Mouse (Mus musculus): ENCODE measurements around the gene Aldh1b1. TPM values are rescaled to one million over a fixed set of nuclear protein-coding genes. Genes with fewer than 3 reads are reported as not detected.
A peak's percentile ranks its signal among the peaks of the same experiment; 100 is the strongest.

Aldh1b1 gene
- total RNA-seq, 1 experiment from 2014 or later: 5.4 TPM

- ATAC-seq (replicated peaks; ENCODE audit: insufficient number of reproducible peaks, low FRiP score, low TSS enrichment, poor library complexity, severe bottlenecking): no peak
These were observed 23.2 kb downstream of the Aldh1b1 start for GRCm38 (mm10) chr4:45821995-45822394.

- ATAC-seq (replicated peaks; ENCODE audit: insufficient number of reproducible peaks, low FRiP score, low TSS enrichment, poor library complexity, severe bottlenecking): no peak
These were observed 24.2 kb downstream of the Aldh1b1 start for GRCm38 (mm10) chr4:45822781-45823575.

GRCm38 (mm10) chr4:45824049-45824760, 25.4 kb downstream of the Aldh1b1 start:
- no peak for ATAC-seq (replicated peaks; ENCODE audit: insufficient number of reproducible peaks, low FRiP score, low TSS enrichment, poor library complexity, severe bottlenecking)

GRCm38 (mm10) chr4:45824761-45825556, 26.1 kb downstream of the Aldh1b1 start:
- no peak for ATAC-seq (replicated peaks; ENCODE audit: insufficient number of reproducible peaks, low FRiP score, low TSS enrichment, poor library complexity, severe bottlenecking)

- ATAC-seq (replicated peaks; ENCODE audit: insufficient number of reproducible peaks, low FRiP score, low TSS enrichment, poor library complexity, severe bottlenecking): no peak
These were observed 27.6 kb downstream of the Aldh1b1 start, which contains the start of gene Igfbpl1 for GRCm38 (mm10) chr4:45826275-45827040. Gene Igfbpl1, minus strand, starts transcription at chr4:45826923.

DNA sequence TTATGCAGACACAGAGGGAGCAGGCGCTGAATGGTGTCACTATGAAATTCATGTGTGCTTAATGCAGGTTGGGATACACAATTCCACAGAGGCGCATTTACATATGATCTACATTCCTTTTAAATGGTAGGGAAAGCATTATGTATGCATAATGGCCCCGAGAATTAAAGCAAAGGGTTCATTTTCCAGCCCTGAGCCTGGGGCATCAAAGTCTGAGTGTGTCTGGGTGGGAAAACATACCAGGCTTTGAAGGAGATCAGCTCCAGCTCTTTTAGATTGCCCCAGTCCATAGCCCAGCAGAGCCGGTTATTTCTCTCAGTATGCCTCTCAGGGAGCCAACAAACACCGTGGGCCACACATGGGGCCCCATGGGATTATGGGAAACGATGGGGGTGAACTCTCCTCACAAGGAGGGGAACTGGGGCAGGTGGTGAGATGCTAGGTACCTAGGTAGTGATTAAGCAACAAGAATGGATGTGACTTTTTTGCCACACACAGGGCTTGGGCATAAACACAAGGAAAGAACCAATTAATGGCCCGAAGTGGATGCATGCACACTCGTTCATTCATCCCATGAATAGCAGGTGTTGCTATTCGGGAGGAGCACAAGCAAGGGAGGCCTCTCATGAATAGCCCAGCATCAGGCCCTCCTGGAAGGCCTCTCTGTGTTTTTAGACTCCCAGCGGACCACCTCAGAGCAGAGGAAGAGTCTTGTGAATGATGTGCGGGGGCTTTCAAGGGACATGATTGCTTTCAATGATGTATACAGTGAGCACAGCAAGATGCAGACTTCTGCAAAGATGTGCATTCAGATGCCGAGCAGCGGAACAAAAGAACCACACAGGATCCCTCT, 31.3 kb downstream of the Aldh1b1 start:
- ATAC-seq (replicated peaks; ENCODE audit: insufficient number of reproducible peaks, low FRiP score, low TSS enrichment, poor library complexity, severe bottlenecking): no peak

DNA sequence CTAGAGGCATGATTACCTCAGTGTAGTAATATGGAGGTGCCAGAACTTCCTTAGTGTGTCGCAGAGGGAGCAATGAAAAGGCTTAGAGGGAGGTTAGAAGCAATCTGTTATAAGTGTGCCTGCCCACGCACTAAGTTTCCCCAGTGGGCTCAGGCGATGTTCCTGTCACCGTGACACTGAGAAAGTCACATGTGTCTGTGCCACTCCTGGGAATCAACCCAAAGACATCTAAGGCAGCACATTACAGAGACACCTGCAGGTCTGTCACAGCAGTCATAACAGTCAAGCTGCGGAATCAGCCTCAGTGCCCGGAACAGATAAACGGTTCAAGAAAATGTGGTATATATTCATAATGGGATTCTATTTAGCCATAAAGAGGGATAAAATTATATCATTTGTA, 33.2 kb downstream of the Aldh1b1 start:
- ATAC-seq (replicated peaks; ENCODE audit: insufficient number of reproducible peaks, low FRiP score, low TSS enrichment, poor library complexity, severe bottlenecking): no peak

GRCm38 (mm10) chr4:45833461-45833860, 34.6 kb downstream of the Aldh1b1 start:
- no peak for ATAC-seq (replicated peaks; ENCODE audit: insufficient number of reproducible peaks, low FRiP score, low TSS enrichment, poor library complexity, severe bottlenecking)

DNA sequence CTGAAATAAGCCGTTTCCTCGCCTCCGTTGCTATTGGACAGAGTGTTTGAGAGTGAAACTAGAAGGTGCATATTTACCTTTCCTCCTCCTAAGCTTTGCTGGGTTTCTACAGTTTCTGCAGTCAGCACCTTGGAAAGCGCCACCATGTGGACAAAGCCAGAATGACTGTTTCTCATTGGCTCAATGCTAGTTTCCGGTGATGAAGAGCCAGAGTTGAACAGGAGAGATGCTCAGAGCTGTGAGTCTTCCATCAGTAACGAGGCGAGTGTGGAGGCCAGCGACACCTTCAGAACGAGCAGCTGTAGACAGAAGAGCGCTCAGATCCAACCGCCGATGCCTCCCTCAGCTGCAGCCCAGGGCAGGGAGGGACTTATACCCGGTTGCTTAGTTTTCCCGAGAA, 45.5 kb downstream of the Aldh1b1 start:
- 0 out of 2 replicates have a peak, but pooled peaks have one; percentile 35 for ATAC-seq (replicated peaks; ENCODE audit: insufficient number of reproducible peaks, low FRiP score, low TSS enrichment, poor library complexity, severe bottlenecking)

- ATAC-seq (replicated peaks; ENCODE audit: insufficient number of reproducible peaks, low FRiP score, low TSS enrichment, poor library complexity, severe bottlenecking): no peak
These were observed 47.4 kb downstream of the Aldh1b1 start for GRCm38 (mm10) chr4:45846263-45846662.

DNA sequence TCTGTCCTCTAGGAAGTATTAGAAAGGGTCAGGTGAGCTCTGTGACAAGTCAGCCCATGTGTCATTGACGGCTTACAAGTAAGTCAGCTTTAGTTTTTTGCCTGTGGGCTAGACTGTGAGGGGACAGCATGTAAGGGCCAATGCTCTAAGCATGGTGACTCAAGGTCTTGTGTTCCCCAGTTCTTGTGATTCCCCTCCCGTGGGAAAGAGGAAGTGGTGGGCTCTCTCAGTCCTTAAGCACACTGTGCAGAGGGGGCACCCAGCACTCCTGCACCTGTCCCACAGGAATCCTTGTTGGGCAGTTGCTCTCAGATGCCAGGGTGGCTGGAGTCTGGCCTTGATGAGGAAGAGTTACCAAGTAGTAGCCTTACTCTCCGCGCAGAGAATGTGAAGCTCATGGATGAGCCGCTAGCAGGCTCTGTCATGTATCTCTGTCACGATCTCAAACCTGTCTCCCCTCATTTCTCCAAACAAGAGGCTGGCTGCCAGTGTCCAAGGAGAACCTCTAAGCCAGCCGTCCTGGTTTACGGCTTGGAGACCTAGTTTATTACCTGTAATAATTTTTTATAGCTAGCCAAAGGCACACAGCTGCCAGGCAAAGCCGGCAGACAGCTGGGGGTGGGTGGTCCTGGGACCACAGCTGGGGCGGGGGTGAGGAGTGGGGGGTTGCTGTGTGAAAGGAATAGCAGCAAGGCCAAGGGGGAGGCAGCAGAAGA, 49.4 kb downstream of the Aldh1b1 start, which contains the start of gene Stra6l:
Stra6l (plus strand) TSS at position 556 of the 716 bp plus-strand sequence.
- ATAC-seq (replicated peaks; ENCODE audit: insufficient number of reproducible peaks, low FRiP score, low TSS enrichment, poor library complexity, severe bottlenecking): no peak

GRCm38 (mm10) chr4:45848825-45849156, 50.0 kb downstream of the Aldh1b1 start:
- ATAC-seq (replicated peaks; ENCODE audit: insufficient number of reproducible peaks, low FRiP score, low TSS enrichment, poor library complexity, severe bottlenecking): no peak

DNA sequence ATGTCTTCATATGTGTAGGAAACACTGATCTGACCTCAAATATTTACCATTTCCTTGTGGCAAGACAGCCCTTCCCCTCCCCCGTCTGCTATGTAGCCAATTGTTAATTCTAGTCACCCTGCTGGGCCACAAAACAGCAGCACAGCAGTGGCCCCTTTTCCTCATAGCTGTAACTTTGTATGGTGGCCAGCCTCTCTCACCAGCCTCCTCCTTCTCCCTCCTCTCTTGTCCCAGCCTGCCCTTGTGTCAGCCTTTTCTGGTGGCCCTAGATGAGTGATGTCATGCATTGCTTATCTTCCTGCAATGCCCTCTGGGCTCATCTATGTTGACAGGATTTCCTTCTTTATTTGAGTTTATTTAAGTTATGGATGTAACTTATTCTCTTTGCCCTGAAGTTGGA, 50.6 kb downstream of the Aldh1b1 start:
- no peak for ATAC-seq (replicated peaks; ENCODE audit: insufficient number of reproducible peaks, low FRiP score, low TSS enrichment, poor library complexity, severe bottlenecking)

GRCm38 (mm10) chr4:45851640-45852051, 52.8 kb downstream of the Aldh1b1 start:
- ATAC-seq (replicated peaks; ENCODE audit: insufficient number of reproducible peaks, low FRiP score, low TSS enrichment, poor library complexity, severe bottlenecking): no peak

GRCm38 (mm10) chr4:45853496-45854246, 54.8 kb downstream of the Aldh1b1 start:
- no peak for ATAC-seq (replicated peaks; ENCODE audit: insufficient number of reproducible peaks, low FRiP score, low TSS enrichment, poor library complexity, severe bottlenecking)

All from monocyte, adult 5-6 weeks (primary cell).